Mouse (Mus musculus): ENCODE data around the gene Lysmd3.

DNA sequence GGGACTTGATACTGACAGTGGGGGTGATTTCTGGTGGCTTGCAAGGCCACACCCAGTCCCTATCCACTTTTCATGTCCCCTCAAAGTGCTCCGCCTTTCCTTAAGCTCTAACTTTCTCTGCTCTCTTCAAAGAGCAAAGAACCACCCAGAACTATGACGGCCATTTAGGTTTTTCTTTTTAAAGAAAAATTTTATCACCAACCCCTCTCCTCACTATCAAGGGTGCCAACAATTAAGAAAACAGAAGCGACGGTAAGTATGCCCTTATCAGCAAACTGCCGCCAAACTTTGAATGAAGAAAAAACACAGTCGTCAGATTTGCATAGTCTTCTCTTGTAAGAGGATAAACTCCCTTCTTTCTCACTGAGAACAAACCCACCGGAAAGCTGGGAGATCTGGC, 52.8 kb downstream of the Lysmd3 start:
- TF ChIP-seq CTCF (IDR thresholded peaks at IDR 0.05; ENCODE audit: extremely low read depth, insufficient read depth, low read length) (no peak), POLR2A (IDR thresholded peaks at IDR 0.05; ENCODE audit: extremely low read depth, insufficient read depth, low read length) (no peak)

Measured in cortical plate, adult 2 months (tissue).